Mouse (Mus musculus) adrenal gland, adult (tissue): ENCODE measurements at regions not wholly inside any gene's neighbourhood (a gene's known extent, or its start where the extent isn't known, plus 50 kb on each side); places are given as distances from the start of the nearest gene placed in this dataset.

ENCODE experiments used
- DNase-seq, 2 experiments: peaks; one replicate each; pipeline ENCODE4 v3.0.0; 2022 to 2023; ENCODE audit warnings: low spot score in 1 of 2; ENCODE audit not compliant: inconsistent age in 2 of 2

DNA sequence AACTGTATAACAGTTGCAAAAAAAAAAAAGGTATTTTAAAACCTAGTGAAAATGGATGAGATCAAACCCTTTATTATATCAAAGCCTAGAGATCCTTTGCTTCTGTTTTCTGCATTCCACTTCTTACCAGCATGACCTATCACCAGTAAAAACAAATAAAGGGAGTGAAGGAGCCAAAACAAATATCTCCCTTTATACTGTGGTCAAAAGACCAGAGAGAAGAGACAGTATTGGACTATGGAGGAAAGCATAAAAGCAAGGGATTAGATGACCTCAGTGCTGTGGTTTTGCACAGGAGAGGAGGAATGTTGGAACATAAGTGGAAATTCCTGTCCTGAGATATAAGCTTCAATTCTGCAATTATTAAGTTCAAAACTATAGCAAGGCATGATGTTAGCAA, 307.0 kb upstream of the Thbs1 start:
- no peak for DNase-seq

DNA sequence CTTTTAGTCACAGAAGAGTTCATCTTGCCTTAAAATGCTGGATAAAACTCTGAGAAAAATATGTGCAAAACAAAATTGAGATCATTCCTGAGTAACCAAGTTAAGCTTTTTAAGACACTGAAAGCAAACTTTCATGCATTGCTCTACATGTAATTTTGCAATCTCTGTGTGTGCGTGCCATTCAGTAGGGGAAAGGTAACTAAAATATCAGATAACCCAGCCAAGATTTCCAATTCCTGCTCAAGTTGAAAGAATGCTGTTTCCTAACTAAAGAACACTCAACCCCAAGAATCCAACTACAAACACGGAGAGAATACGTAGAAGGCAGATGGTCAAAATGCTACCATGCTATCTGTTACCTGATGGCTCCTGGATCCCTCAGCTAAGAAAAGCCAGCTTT, 304.6 kb upstream of the Thbs1 start:
- no peak for DNase-seq

DNA sequence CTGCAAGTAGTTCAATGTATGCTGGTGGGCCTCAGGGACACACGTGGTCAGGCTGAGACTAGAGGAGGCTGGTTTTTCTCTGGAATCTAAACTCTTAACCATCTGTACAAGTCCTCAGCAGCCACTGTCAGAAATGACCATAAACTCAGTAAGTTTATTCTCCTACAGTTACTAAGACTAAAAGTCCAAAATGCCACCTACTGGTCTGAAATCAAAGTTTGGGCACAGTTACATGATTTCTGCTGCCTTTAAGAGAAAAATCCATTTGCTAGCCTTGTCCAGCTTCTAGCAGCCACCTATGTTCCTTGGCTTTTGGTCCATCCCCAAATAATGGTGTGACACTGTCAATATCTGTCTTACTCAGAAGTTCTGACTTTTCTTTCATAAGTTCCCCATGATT, 300.2 kb upstream of the Thbs1 start:
- no peak for DNase-seq

DNA sequence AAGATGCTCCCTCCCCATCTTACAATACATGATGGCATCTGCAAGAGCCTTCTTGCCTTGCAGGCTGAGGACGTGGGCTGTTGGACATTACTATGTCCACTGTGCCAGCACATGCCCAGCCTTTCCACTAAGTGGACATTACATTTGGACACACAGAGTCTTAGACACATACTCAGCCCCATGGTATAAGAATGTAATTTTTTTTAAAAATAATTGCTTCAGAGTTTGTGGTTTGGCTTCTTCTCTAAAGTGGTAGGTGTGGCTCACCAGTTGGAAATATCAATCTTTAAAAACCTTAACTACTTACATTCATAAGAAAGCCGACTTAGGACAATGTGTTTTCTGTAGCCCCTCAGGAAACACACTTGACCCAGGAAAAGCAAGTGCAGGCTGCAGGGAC, 299.7 kb upstream of the Thbs1 start:
- DNase-seq = no peak

DNA sequence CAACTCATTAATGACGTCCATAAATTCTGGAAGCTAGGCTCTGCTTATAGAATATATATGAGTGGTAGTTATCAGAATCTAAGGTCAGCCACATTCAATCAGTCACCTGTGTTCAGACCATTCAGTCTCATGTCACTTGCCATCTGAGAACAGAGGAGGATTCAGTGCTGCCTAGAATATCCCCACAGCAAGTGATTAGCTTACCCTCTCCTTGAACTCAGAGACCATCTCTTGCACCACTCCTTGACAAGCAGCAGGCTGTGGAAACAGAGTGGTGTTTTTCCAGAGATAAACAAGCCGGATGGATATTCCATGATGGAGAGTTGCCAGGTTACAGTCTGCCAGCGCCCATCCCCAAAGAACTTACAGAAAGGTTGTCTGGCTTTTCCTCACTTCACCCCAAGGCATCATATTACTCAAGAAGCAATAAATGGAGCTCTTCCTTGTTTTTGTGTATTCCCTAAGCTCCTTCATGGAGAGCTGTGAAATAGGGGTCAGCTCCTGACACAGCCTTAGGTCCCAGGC, 291.9 kb upstream of the Thbs1 start:
- DNase-seq = no peak

DNA sequence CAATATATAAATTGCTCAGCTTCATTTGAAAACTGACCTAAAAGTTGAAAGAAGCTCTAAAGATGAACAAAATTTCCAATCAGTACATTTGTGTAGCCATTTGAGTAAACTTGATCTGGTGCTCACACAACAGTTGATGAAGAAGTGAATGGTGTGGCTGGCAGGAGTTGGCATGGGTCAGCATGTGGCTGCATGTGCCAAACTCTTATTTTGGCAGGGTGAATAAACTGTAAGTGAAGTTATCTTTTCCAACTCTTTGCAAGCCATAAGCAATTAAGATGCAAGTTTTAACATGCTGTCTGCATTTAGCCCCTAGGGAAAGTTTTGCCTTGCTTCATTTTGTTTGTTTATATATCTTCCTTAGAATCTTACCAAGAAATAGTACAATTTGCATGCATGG, 291.0 kb upstream of the Thbs1 start:
- no peak for DNase-seq

DNA sequence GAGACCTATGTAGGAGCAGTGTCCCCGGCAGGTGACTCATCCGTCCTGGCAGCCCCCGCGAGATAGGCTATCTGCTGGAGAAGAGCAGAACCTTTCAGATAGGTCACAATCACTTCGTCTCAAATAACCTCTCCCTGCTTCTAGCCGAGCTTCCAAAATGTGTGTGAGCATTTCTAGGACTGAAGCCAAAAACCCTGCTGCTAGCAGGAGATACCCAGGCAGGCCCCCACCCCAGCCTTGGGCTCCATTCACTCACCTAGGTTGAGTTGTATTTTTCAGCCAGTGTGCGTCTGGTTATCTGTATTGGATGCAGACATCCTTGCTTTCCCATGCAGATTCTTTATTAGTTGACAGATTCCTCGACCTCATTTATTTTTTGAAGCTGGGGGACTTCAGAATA, 286.6 kb upstream of the Thbs1 start:
- no peak for DNase-seq

DNA sequence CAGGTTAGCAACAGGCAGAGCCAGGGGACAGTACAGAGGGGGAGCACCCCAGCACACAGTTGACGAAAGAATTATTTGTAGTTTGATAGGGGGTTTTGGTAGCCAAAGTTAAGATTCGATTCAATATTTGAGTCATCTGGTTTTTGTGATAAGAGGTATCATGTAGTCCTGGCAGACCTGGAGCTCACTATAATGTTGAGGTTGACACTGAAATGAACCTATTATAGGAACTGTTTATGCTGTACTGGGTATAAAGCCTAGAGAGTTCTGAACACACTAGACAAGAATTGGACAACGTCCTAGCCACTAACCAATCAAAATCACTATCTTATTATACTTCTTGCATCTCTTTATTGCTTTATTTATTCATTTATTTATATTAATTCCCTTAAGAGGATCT, 284.4 kb upstream of the Thbs1 start:
- no peak for DNase-seq

DNA sequence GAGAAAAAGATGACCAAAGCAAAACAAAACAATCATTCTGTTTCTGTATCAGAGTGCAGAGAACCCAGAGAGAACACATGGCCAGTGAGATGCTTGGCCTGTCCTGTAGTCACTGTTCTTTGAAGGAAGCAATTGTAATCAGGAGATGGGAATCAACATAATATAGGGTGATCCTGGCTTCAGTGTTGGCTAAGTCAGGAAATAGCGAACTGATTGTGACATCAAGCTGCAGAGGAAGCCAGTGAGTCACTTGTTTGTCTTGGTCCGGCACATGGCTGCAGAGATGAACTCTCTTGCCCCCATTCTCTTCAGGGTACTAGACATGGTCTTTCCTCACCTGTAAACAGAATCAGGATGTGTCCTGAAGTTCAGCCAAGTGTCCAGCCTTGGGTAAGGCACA, 273.3 kb upstream of the Thbs1 start:
- DNase-seq = peak in 1 of 2 experiments; percentile 56

DNA sequence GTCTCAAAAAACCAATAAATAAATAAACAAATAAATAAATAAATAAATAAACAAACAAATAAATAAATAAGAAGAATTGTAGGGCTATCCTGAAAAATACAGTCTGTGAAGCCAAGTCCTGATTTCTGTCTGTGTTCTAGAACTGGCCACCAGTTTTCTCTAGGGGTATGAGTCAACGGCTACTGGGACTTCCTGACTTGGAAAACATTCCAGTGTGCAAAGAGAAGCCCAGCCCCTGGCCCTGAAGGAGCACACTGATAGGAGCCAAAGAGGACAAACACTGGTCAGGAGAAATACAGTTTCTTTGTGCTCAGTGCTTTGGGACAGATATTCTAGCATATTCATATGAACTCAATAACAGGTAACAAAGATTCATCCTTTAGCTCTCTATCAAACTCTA, 271.3 kb upstream of the Thbs1 start:
- peak in 1 of 2 experiments; percentile 47 for DNase-seq

DNA sequence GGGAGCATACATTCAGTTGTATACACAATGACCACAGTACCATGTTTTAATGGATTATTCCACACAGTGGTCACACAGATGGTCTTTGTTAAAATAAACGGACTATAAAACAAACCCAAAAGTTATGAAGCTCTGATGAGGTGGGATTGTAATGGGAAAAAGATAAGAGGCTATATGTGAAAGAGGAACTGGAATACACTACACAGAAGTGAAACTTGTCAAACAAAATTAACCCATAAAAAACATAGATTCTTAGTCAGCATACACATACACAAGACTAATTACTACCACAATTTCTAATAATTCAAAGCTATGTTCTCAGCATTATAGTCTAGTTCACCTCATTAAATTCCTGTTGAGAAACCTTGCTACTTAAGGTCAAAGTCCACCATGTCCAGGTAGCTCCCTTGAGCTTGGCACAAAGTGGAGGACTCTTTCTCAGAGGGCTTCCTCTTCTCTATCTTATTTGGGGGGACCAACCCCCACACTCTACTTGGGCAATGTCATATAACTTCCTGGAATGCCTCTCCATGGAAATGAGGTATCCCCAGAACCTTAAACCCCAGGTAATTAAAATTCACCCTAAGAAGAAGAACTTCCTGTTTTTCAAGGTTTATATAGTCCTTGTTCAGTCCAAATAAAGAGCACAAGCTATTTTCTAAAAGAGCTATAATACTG, 269.2 kb upstream of the Thbs1 start:
- no peak for DNase-seq

DNA sequence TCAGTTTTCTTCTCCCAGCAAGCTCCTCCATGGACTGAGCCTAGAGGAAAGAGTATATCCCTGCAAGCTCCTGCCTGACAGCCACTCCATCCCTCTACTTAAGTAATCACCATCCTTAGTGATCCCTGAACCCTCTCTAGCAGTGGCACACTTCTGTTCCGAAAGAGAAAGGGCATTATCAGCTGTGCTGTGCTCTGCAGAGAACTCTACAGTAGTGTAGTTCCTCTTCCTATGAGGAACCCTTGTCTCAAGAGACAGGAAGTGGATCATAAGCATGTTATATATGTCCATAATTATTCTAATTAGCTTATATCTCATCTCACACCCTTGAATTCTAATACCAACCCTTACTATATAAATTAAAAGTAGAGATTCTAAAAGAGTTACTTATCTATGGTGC, 259.2 kb upstream of the Thbs1 start:
- DNase-seq = no peak

DNA sequence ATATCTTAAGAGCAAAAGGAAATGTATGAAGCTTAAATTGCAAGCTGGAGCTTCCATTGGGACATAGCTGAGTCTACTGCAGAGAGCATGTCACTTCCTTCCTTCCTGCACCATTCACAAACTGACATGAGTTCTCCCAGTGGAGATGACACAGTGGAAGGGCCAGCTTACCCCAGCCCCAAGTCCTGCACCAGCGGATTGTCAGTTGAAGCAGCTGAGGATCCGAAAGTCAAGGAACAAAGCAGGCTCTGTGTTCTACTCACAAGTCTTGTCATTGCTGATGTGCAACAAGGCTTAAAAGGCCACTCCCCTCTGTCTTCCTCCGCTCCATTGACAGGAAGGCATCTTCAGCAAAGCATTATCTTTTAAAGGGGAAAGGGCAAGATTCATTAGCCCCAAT, 249.4 kb upstream of the Thbs1 start:
- DNase-seq = no peak

DNA sequence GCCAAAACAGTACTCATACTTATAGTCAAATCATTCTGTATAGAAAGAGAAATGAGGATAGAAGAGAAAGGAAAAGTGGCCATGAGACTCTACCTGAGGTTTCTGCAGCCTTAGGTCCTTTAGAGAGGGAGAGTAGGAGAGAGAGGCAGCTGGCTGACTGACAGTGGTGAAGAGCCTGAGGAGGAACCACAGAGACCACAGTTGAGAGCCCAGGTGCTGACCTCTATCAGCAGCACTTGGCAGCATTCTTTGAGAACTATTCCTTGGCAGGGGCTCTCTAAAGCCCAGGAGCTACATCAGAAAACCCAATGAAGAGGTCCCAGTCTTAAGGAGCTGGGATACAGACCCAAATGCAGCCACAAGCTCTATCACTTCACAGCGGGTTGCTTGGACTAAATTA, 246.6 kb upstream of the Thbs1 start:
- no peak for DNase-seq

DNA sequence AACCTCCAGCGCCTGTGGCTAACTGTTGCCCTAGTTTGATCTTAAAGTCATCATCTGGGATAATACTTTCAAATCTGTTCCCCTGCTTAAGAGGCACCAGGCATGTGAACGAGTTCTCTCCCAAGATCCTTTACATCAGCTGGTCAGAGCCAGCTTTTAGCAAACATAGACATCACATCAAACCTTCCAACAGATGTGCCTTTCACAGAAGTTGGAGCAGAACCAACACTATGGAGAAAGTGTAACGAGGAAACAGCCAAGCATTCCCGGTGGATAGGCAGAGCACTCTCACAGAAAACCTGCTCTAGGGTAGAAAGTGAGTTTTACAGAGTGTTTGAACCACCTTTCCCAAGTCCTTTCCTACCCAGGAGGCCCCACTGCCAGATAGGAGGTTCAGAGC, 244.7 kb upstream of the Thbs1 start:
- no peak for DNase-seq

DNA sequence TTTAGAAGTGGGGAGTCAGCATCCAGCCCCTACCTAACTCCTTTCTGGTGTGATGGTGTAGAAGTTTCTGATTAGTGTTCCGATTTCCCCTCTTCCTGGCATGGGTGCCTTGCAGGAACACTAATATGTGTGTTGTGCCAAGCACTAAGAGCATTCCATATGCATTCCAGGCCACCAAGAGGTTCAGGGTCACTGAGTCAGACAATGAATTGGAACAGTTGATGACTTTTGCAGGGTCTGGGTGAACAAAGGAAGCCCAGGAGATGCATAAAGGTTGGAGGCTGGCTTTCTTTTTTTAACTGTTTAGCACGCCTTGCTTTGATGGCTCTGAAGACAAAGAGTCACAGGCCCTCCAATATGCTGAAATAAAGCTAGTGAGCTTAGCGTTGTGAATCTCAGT, 244.3 kb upstream of the Thbs1 start:
- no peak for DNase-seq

DNA sequence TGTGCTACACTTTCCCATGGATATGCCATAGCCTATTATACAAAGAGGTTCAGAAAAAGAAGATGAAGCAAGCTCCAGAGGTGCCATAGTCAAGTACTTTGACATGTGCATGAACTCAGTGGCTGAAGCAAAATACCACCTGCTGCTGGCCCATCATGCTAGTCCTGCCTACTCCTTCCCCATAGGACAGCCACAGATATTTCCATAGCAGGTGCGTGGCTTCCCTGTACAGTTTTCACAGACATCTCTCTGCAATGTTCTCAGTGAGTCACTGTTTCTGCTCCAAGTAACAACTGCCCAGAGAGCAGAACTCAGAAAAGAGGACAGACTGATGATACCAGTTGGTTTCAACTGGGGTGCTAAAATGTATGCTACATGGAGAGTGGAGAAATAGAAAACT, 242.8 kb upstream of the Thbs1 start:
- DNase-seq = no peak

DNA sequence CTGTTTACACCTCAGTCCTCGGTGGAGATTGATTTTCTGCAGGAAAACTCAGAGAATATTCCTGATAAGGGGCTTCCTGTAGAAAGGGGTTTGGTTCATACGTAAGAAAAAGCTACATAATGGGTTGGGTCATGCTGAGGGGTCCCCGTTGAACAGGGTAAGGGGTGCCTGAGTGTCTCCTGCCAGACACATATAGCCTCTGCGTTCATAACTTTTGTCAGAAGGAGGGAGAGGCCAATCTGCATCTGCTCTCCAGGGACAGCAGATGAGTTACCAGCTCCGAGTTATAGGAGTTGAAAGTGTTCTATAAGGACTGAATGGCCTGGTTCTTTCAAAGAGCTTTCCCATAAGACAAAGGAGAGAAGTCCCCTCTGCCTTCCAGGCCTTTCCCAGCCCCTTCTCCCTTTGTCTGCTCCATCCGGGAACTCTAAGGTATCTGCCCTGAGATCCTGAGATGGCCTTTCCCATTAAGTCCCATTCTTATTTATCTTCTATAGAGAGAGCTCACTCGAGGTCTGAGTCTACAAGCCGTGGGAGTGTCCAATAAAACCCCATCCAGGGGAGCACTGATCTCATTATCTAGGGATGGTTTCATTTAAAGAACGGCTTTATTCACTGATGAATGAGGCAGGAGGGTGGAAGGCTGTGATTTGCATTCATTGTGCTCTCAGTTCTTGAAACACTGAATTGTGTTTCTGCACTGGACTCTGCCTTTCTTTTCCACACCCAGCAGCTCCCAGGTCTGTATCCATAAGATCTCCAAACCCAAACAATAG, 240.0 kb upstream of the Thbs1 start:
- DNase-seq = no peak

DNA sequence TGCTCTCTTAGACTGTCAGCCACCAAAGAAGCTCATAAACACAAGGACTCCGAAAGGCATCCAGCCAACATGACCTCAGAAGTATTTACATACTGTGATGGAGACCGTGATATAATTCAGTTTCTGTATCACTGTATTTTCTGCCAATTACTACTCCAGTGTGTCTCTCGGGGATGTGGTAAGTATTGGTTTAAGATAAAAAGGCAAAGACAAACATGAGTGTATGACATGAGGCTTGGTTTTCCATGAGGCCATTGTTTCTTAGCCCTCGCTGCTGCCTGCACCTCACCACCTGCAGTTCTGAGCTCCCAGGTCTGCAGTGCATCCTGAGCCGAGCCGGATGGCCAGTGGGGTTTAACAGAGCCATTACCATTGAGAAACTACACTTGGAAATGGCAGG, 233.9 kb upstream of the Thbs1 start:
- no peak for DNase-seq

DNA sequence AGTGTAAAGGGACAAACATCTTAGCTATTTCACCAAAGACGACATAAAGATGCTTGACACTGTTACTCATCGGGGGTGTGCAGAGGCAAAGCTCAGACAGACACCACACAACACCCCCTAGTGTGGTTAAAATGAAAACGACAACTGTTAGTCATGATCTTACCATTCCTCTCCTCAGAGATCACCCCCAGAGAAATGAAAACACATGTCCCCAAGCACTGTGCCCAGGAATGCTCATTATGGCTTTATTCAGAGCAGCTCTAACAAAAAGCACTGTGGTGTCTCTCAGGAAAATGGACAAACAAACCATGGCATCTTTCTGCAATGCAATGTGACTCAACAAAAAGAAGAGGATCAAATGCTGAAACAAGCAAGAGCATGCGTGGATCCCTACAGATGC, 229.5 kb upstream of the Thbs1 start:
- no peak for DNase-seq

DNA sequence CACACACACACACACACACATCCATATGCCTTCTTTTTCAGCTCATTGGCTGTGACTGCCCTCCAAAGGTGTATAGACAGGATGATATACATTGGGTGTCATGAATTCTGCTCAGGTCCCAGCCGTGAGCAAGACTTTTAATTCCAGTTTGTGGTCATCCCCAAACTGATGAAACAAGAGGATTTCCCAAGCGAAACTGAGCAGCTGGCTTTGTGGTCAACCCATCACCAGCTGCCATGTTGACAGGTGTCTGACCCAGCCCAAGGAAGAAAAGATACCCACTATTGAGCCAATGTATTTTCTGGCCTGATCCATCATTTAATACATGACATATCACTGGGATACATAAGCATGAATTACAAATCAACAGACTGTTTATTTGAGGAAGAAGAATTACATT, 228.8 kb upstream of the Thbs1 start:
- DNase-seq = no peak

DNA sequence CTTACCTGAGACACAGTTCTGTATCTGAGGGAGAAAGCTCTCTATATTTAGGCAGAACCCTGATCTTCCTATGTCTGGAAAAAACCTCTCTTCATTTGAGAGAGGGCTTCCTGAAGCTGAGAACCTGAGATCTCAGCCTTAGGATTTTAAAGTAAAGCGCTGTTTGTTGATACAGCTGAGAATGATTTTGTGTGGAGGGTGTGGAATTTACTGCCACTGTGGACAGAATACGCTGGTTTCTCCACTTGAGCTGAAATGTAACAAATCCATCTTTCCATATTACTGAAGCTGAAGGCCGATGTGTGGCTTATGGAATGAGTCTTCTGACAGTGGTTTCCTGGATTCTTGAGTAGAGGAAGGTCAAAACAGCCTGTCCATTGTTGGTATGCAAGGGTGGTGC, 225.2 kb upstream of the Thbs1 start:
- no peak for DNase-seq

DNA sequence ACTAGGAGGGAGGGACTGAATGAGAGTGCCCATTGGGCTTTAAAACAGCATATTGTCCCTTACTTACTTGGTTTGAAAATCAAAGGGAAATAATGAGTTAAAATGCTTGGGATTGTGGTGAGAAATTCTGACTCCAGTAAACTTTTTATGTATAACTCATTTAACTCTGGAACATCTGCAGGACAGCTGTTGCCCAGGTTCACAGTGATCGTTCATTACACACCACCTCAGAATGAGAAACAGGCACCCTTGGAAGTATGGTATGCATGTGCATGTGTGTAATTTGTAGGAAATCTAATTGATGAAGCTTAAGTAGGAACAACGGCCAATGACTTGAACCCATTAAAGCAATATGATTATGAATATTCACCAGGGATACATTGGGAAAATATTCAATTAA, 210.4 kb upstream of the Thbs1 start:
- no peak for DNase-seq
